Mouse (Mus musculus): Measurements from ENCODE around the gene Thnsl1. TPM values are rescaled to one million over a fixed set of nuclear protein-coding genes. Genes with fewer than 3 reads are reported as not detected.
"Not testable (repeated sequence)": the region's sequence is repeated elsewhere in the genome, so short reads cannot be mapped to it uniquely, and the experiment has no call there.

Gene Thnsl1
- polyA plus RNA-seq, 1 experiment from 2014 or later: 7.7 TPM

- ATAC-seq (ENCODE audit: insufficient number of reproducible peaks, low FRiP score, low TSS enrichment, low read depth): no peak
- H3K4me1 ChIP-seq: no peaks in the 10 kb centered on the region
- no peaks in the 10 kb centered on the region for H3K27me3 ChIP-seq
- no peak overlapping the region for H3K27ac ChIP-seq (replicated peaks)
- no peaks in the 10 kb centered on the region for H3K36me3 ChIP-seq
- no peak overlapping the region for H3K4me2 ChIP-seq (replicated peaks)
- WGBS: 65% methylated on average over 5 of the region's 5 CpGs
- H3K4me3 ChIP-seq (replicated peaks): no peak overlapping the region
- H3K9me3 ChIP-seq (replicated peaks): no peaks in the 10 kb centered on the region
- H3K9ac ChIP-seq: no peak overlapping the region
Observed at GRCm38 (mm10) chr2:21236846-21237245, 31.3 kb downstream of the Thnsl1 start.

GRCm38 (mm10) chr2:21244104-21244503 lies 38.6 kb downstream of the Thnsl1 start:
- not testable (repeated sequence) for H3K4me3 ChIP-seq (replicated peaks); H3K9ac ChIP-seq; H3K4me1 ChIP-seq; H3K27ac ChIP-seq (replicated peaks); H3K9me3 ChIP-seq (replicated peaks); H3K36me3 ChIP-seq; ATAC-seq (ENCODE audit: insufficient number of reproducible peaks, low FRiP score, low TSS enrichment, low read depth); H3K27me3 ChIP-seq; H3K4me2 ChIP-seq (replicated peaks)
- WGBS: 58% methylated on average over 4 of the region's 6 CpGs

- Histone ChIP-seq H3K27me3 (no peaks in the 10 kb centered on the region), H3K36me3 (no peaks in the 10 kb centered on the region), H3K9ac (no peak overlapping the region), H3K4me1 (no peaks in the 10 kb centered on the region), H3K4me2 (replicated peaks) (no peak overlapping the region), H3K9me3 (replicated peaks) (no peaks in the 10 kb centered on the region), H3K27ac (replicated peaks) (no peak overlapping the region), H3K4me3 (replicated peaks) (no peak overlapping the region)
- ATAC-seq (ENCODE audit: insufficient number of reproducible peaks, low FRiP score, low TSS enrichment, low read depth): no peak
- WGBS: 73% methylated on average over 4 of the region's 4 CpGs
Observed at GRCm38 (mm10) chr2:21244986-21245385, 39.5 kb downstream of the Thnsl1 start.

GRCm38 (mm10) chr2:21245477-21246102 lies 40.1 kb downstream of the Thnsl1 start:
- no peak overlapping the region for H3K27ac ChIP-seq (replicated peaks)

GRCm38 (mm10) chr2:21253644-21254043 lies 48.1 kb downstream of the Thnsl1 start:
- no peaks in the 10 kb centered on the region for H3K9me3 ChIP-seq (replicated peaks)
- no peaks in the 10 kb centered on the region for H3K4me1 ChIP-seq
- H3K4me3 ChIP-seq (replicated peaks): no peak overlapping the region
- no peaks in the 10 kb centered on the region for H3K36me3 ChIP-seq
- no peak overlapping the region for H3K27ac ChIP-seq (replicated peaks)
- no peak for ATAC-seq (ENCODE audit: insufficient number of reproducible peaks, low FRiP score, low TSS enrichment, low read depth)
- H3K9ac ChIP-seq: no peak overlapping the region
- no peak overlapping the region for H3K4me2 ChIP-seq (replicated peaks)
- H3K27me3 ChIP-seq: no peaks in the 10 kb centered on the region
- WGBS: 64% methylated on average over 3 of the region's 3 CpGs

More at GRCm38 (mm10) chr2:21245477-21246102, 40.1 kb downstream of the Thnsl1 start:
- Histone ChIP-seq H3K4me3 (replicated peaks) (no peak overlapping the region), H3K9me3 (replicated peaks) (no peaks in the 10 kb centered on the region), H3K27me3 (no peaks in the 10 kb centered on the region), H3K4me2 (replicated peaks) (no peak overlapping the region), H3K4me1 (no peaks in the 10 kb centered on the region), H3K9ac (no peak overlapping the region), H3K36me3 (no peaks in the 10 kb centered on the region)
- ATAC-seq (ENCODE audit: insufficient number of reproducible peaks, low FRiP score, low TSS enrichment, low read depth): no peak
- WGBS: 81% methylated on average over 2 of the region's 2 CpGs

- no peak overlapping the region for H3K4me2 ChIP-seq (replicated peaks)
- no peak for ATAC-seq (ENCODE audit: insufficient number of reproducible peaks, low FRiP score, low TSS enrichment, low read depth)
- no peaks in the 10 kb centered on the region for H3K36me3 ChIP-seq
- H3K4me3 ChIP-seq (replicated peaks): no peak overlapping the region
- H3K9me3 ChIP-seq (replicated peaks): no peaks in the 10 kb centered on the region
- no peak overlapping the region for H3K9ac ChIP-seq
- no peaks in the 10 kb centered on the region for H3K4me1 ChIP-seq
- no peaks in the 10 kb centered on the region for H3K27me3 ChIP-seq
- H3K27ac ChIP-seq (replicated peaks): no peak overlapping the region
Observed at GRCm38 (mm10) chr2:21254308-21254707, 48.8 kb downstream of the Thnsl1 start.

- H3K4me1 ChIP-seq: no peaks in the 10 kb centered on the region
- no peak overlapping the region for H3K9ac ChIP-seq
- H3K4me2 ChIP-seq (replicated peaks): no peak overlapping the region
- H3K36me3 ChIP-seq: no peaks in the 10 kb centered on the region
- H3K4me3 ChIP-seq (replicated peaks): no peak overlapping the region
- no peaks in the 10 kb centered on the region for H3K9me3 ChIP-seq (replicated peaks)
- no peak overlapping the region for H3K27ac ChIP-seq (replicated peaks)
- ATAC-seq (ENCODE audit: insufficient number of reproducible peaks, low FRiP score, low TSS enrichment, low read depth): no peak
- WGBS: 89% methylated on average over 4 of the region's 4 CpGs
- H3K27me3 ChIP-seq: no peaks in the 10 kb centered on the region
Observed at GRCm38 (mm10) chr2:21258281-21258680, 52.8 kb downstream of the Thnsl1 start.

GRCm38 (mm10) chr2:21259081-21259480 lies 53.6 kb downstream of the Thnsl1 start:
- no peaks in the 10 kb centered on the region for H3K36me3 ChIP-seq
- H3K4me3 ChIP-seq (replicated peaks): no peak overlapping the region
- no peaks in the 10 kb centered on the region for H3K4me1 ChIP-seq
- WGBS: 72% methylated on average over 5 of the region's 5 CpGs
- no peaks in the 10 kb centered on the region for H3K9me3 ChIP-seq (replicated peaks)
- no peak overlapping the region for H3K4me2 ChIP-seq (replicated peaks)
- no peak overlapping the region for H3K9ac ChIP-seq
- H3K27me3 ChIP-seq: no peaks in the 10 kb centered on the region
- no peak for ATAC-seq (ENCODE audit: insufficient number of reproducible peaks, low FRiP score, low TSS enrichment, low read depth)
- H3K27ac ChIP-seq (replicated peaks): no peak overlapping the region

GRCm38 (mm10) chr2:21260060-21260459 lies 54.5 kb downstream of the Thnsl1 start:
- Histone ChIP-seq H3K9me3 (replicated peaks) (no peaks in the 10 kb centered on the region), H3K27ac (replicated peaks) (no peak overlapping the region), H3K27me3 (no peaks in the 10 kb centered on the region), H3K4me3 (replicated peaks) (no peak overlapping the region), H3K36me3 (no peaks in the 10 kb centered on the region), H3K4me2 (replicated peaks) (no peak overlapping the region), H3K4me1 (no peaks in the 10 kb centered on the region), H3K9ac (no peak overlapping the region)
- ATAC-seq (ENCODE audit: insufficient number of reproducible peaks, low FRiP score, low TSS enrichment, low read depth): no peak
- WGBS: 63% methylated on average over 4 of the region's 4 CpGs

GRCm38 (mm10) chr2:21261370-21262006 lies 56.0 kb downstream of the Thnsl1 start:
- Histone ChIP-seq H3K4me2 (replicated peaks) (no peak overlapping the region), H3K9ac (no peak overlapping the region), H3K4me3 (replicated peaks) (no peak overlapping the region), H3K27ac (replicated peaks) (no peak overlapping the region), H3K27me3 (no peaks in the 10 kb centered on the region), H3K36me3 (no peaks in the 10 kb centered on the region), H3K9me3 (replicated peaks) (no peaks in the 10 kb centered on the region), H3K4me1 (no peaks in the 10 kb centered on the region)
- 22% methylated on average over 4 of the region's 4 CpGs for WGBS
- peak; percentile 82 for ATAC-seq (ENCODE audit: insufficient number of reproducible peaks, low FRiP score, low TSS enrichment, low read depth)

- H3K36me3 ChIP-seq: no peaks in the 10 kb centered on the region
- H3K27ac ChIP-seq (replicated peaks): no peak overlapping the region
- ATAC-seq (ENCODE audit: insufficient number of reproducible peaks, low FRiP score, low TSS enrichment, low read depth): no peak
- no peaks in the 10 kb centered on the region for H3K27me3 ChIP-seq
- H3K4me1 ChIP-seq: 0 out of 2 replicates have a peak, but pooled peaks cover 3% of the 10 kb centered on the region
- no peak overlapping the region for H3K9ac ChIP-seq
- H3K9me3 ChIP-seq (replicated peaks): no peaks in the 10 kb centered on the region
- H3K4me3 ChIP-seq (replicated peaks): no peak overlapping the region
- WGBS: 52% methylated on average over 4 of the region's 4 CpGs
- H3K4me2 ChIP-seq (replicated peaks): no peak overlapping the region
Observed at GRCm38 (mm10) chr2:21264031-21264430, 58.5 kb downstream of the Thnsl1 start.

All from embryonic facial prominence, embryonic 15.5 days (tissue).